Mouse (Mus musculus) MEL (cell line): ENCODE data around the gene Faf1. TPM values are rescaled to one million over a fixed set of nuclear protein-coding genes. Genes with fewer than 3 reads are reported as not detected.

Experiments
- DNase-seq: peaks from one replicate; pipeline ENCODE4 v3.0.0; 2011; ENCODE audit warnings: low read depth, low spot score
- H3K27ac ChIP-seq: 2 replicates; pipeline ENCODE4 v1.5.1; 2012; ENCODE audit warnings: low read depth, mild to moderate bottlenecking, control low read depth, low read length, moderate library complexity; ENCODE audit not compliant: control insufficient read depth
- H3K27me3 ChIP-seq, 2 experiments: fragments of 150-350 bp in 1 of 2; sonication (generic) in 1 of 2; 2 replicates each; pipeline ENCODE4 v1.6.1; 2012; ENCODE audit warnings: low read length in 2 of 2, mild to moderate bottlenecking in 2 of 2, improper control_type of control experiment in 1 of 2, moderate library complexity in 1 of 2; ENCODE audit not compliant: insufficient read depth in 2 of 2, control insufficient read depth in 1 of 2
- H3K36me3 ChIP-seq, 2 experiments: 2 replicates each; pipeline ENCODE4 v1.6.1; 2012 to 2014; ENCODE audit warnings: low read length in 2 of 2, improper control_type of control experiment in 1 of 2, inconsistent platforms in 1 of 2, mild to moderate bottlenecking in 1 of 2; ENCODE audit not compliant: insufficient read depth in 2 of 2, control insufficient read depth in 1 of 2
- H3K4me1 ChIP-seq, 2 experiments: fragments of 150-350 bp in 1 of 2; sonication (generic) in 1 of 2; 2 replicates each; pipeline ENCODE4 v1.6.1; 2012; ENCODE audit warnings: low read length in 2 of 2, improper control_type of control experiment in 1 of 2, mild to moderate bottlenecking in 1 of 2; ENCODE audit not compliant: insufficient read depth in 2 of 2, control insufficient read depth in 1 of 2
- H3K4me3 ChIP-seq, 2 experiments: fragments of 150-350 bp in 1 of 2; sonication (generic) in 1 of 2; 2 replicates each; pipeline ENCODE4 v1.5.1; 2012; ENCODE audit warnings: low read depth in 2 of 2, low read length in 2 of 2, mild to moderate bottlenecking in 2 of 2, moderate library complexity in 2 of 2, control low read depth in 1 of 2, improper control_type of control experiment in 1 of 2; ENCODE audit not compliant: control insufficient read depth in 1 of 2, insufficient read depth in 1 of 2
- H3K79me2 ChIP-seq: 2 replicates; pipeline ENCODE4 v1.6.1; 2012; ENCODE audit warnings: mild to moderate bottlenecking, low read length, moderate library complexity; ENCODE audit not compliant: control insufficient read depth, poor library complexity, insufficient read depth
- H3K9ac ChIP-seq: 2 replicates; pipeline ENCODE4 v1.6.1; 2012; ENCODE audit warnings: low read depth, mild to moderate bottlenecking, control low read depth, low read length, moderate library complexity; ENCODE audit not compliant: control insufficient read depth, poor library complexity, severe bottlenecking
- H3K9me3 ChIP-seq: fragments of 150-350 bp; sonication (generic); replicated peaks from 2 replicates; pipeline ENCODE4 v1.6.1; 2012; ENCODE audit warnings: mild to moderate bottlenecking, low read length, improper control_type of control experiment, moderate library complexity; ENCODE audit not compliant: insufficient read depth
- BHLHE40 ChIP-seq: IDR thresholded peaks from 2 replicates; pipeline ENCODE4 v1.6.1; 2012; ENCODE audit warnings: low read depth, mild to moderate bottlenecking, inconsistent platforms, low read length, improper control_type of control experiment, borderline replicate concordance
- CHD1 ChIP-seq: IDR thresholded peaks from 2 replicates; pipeline ENCODE4 v1.6.1; 2012; ENCODE audit warnings: low read depth, mild to moderate bottlenecking, inconsistent platforms, low read length, improper control_type of control experiment
- CTCF ChIP-seq, 3 experiments: IDR thresholded peaks in 2 of 3; conservative IDR thresholded peaks in 1 of 3; 2 replicates each; pipeline ENCODE4 v1.5.1; 2011 to 2012; ENCODE audit warnings: low read length in 3 of 3, low read depth in 2 of 3, mild to moderate bottlenecking in 2 of 3, improper control_type of control experiment in 1 of 3, inconsistent platforms in 1 of 3, mixed read lengths in 1 of 3, moderate library complexity in 1 of 3; ENCODE audit not compliant: control insufficient read depth in 1 of 3, insufficient read depth in 1 of 3, poor library complexity in 1 of 3, severe bottlenecking in 1 of 3
- ELF1 ChIP-seq: IDR thresholded peaks from 2 replicates; pipeline ENCODE4 v1.6.1; 2014; ENCODE audit warnings: low read depth, mild to moderate bottlenecking, inconsistent platforms, low read length, improper control_type of control experiment, moderate library complexity
- EP300 ChIP-seq, 2 experiments: IDR thresholded peaks; 2 replicates each; pipeline ENCODE4 v1.6.1; 2011; ENCODE audit warnings: improper control_type of control experiment in 2 of 2, low read length in 2 of 2, low read depth in 1 of 2, mild to moderate bottlenecking in 1 of 2
- ETS1 ChIP-seq: IDR thresholded peaks from 2 replicates; pipeline ENCODE4 v1.6.1; 2012; ENCODE audit warnings: low read depth, mild to moderate bottlenecking, inconsistent platforms, low read length, improper control_type of control experiment, moderate library complexity
- GABPA ChIP-seq: IDR thresholded peaks from 2 replicates; pipeline ENCODE4 v1.6.1; 2012; ENCODE audit warnings: low read depth, mild to moderate bottlenecking, inconsistent platforms, low read length, improper control_type of control experiment, moderate library complexity
- GATA1 ChIP-seq: IDR thresholded peaks from 2 replicates; pipeline ENCODE4 v1.6.1; 2011; ENCODE audit warnings: low read depth, low read length, improper control_type of control experiment
- HCFC1 ChIP-seq: IDR thresholded peaks from 2 replicates; pipeline ENCODE4 v1.6.1; 2012; ENCODE audit warnings: low read depth, mild to moderate bottlenecking, inconsistent platforms, low read length, improper control_type of control experiment, moderate library complexity
- JUND ChIP-seq: IDR thresholded peaks from 2 replicates; pipeline ENCODE4 v1.6.1; 2011; ENCODE audit warnings: low read depth, mild to moderate bottlenecking, improper control_type of control experiment, low read length
- KAT2A ChIP-seq: conservative IDR thresholded peaks from 2 replicates; pipeline ENCODE4 v1.6.1; 2012; ENCODE audit warnings: low read depth, low read length, improper control_type of control experiment, inconsistent platforms
- MAX ChIP-seq: IDR thresholded peaks from 2 replicates; pipeline ENCODE4 v1.6.1; 2011; ENCODE audit warnings: low read length, improper control_type of control experiment
- MAZ ChIP-seq: IDR thresholded peaks from 2 replicates; pipeline ENCODE4 v1.6.1; 2012; ENCODE audit warnings: low read depth, mild to moderate bottlenecking, inconsistent platforms, low read length, improper control_type of control experiment
- MEF2A ChIP-seq: IDR thresholded peaks from 2 replicates; pipeline ENCODE4 v1.6.1; 2014; ENCODE audit warnings: low read depth, mild to moderate bottlenecking, inconsistent platforms, low read length, improper control_type of control experiment; ENCODE audit not compliant: poor library complexity, insufficient replicate concordance, severe bottlenecking; ENCODE audit errors: extremely low read depth
- MXI1 ChIP-seq: IDR thresholded peaks from 2 replicates; pipeline ENCODE4 v1.6.1; 2011; ENCODE audit warnings: mild to moderate bottlenecking, low read depth, low read length, improper control_type of control experiment
- MYB ChIP-seq: IDR thresholded peaks from 2 replicates; pipeline ENCODE4 v1.6.1; 2011; ENCODE audit warnings: mild to moderate bottlenecking, low read depth, low read length, improper control_type of control experiment
- MYC ChIP-seq: IDR thresholded peaks from 2 replicates; pipeline ENCODE4 v1.6.1; 2011; ENCODE audit warnings: low read depth, mild to moderate bottlenecking, low read length, improper control_type of control experiment, moderate library complexity
- NELFE ChIP-seq: IDR thresholded peaks from 2 replicates; pipeline ENCODE4 v1.6.1; 2011; ENCODE audit warnings: low read depth, low read length, improper control_type of control experiment
- NRF1 ChIP-seq: IDR thresholded peaks from 2 replicates; pipeline ENCODE4 v1.6.1; 2014; ENCODE audit warnings: low read depth, mild to moderate bottlenecking, inconsistent platforms, low read length, improper control_type of control experiment, moderate library complexity; ENCODE audit not compliant: poor library complexity, insufficient read depth, severe bottlenecking
- POLR2A ChIP-seq, 2 experiments: IDR thresholded peaks; 2 replicates each; pipeline ENCODE4 v1.6.1; 2011 to 2012; ENCODE audit warnings: low read length in 2 of 2, mild to moderate bottlenecking in 2 of 2, control low read depth in 1 of 2, improper control_type of control experiment in 1 of 2, low read depth in 1 of 2, moderate library complexity in 1 of 2; ENCODE audit not compliant: control insufficient read depth in 1 of 2, insufficient read depth in 1 of 2, poor library complexity in 1 of 2
- RAD21 ChIP-seq: IDR thresholded peaks from 2 replicates; pipeline ENCODE4 v1.6.1; 2011; ENCODE audit warnings: mild to moderate bottlenecking, low read depth, low read length, improper control_type of control experiment
- RCOR1 ChIP-seq: IDR thresholded peaks from 2 replicates; pipeline ENCODE4 v1.6.1; 2012; ENCODE audit warnings: low read depth, mild to moderate bottlenecking, inconsistent platforms, low read length, improper control_type of control experiment
- SIN3A ChIP-seq: IDR thresholded peaks from 2 replicates; pipeline ENCODE4 v1.6.1; 2012; ENCODE audit warnings: low read length, improper control_type of control experiment, inconsistent platforms
- SMC3 ChIP-seq: IDR thresholded peaks from 2 replicates; pipeline ENCODE4 v1.6.1; 2011; ENCODE audit warnings: low read depth, low read length, improper control_type of control experiment
- TAL1 ChIP-seq: IDR thresholded peaks from 2 replicates; pipeline ENCODE4 v1.6.1; 2012; ENCODE audit warnings: mild to moderate bottlenecking, inconsistent platforms, low read length, moderate library complexity, mixed read lengths
- TBP ChIP-seq: IDR thresholded peaks from 2 replicates; pipeline ENCODE4 v1.8.0; 2011; ENCODE audit warnings: low read depth, low read length, improper control_type of control experiment
- TCF12 ChIP-seq: IDR thresholded peaks from 2 replicates; pipeline ENCODE4 v1.6.1; 2014; ENCODE audit warnings: low read depth, mild to moderate bottlenecking, inconsistent platforms, low read length, improper control_type of control experiment, moderate library complexity
- USF1 ChIP-seq: IDR thresholded peaks from 2 replicates; pipeline ENCODE4 v1.6.1; 2014; ENCODE audit warnings: low read depth, mild to moderate bottlenecking, inconsistent platforms, low read length, improper control_type of control experiment, moderate library complexity
- ZKSCAN1 ChIP-seq: IDR thresholded peaks from 2 replicates; pipeline ENCODE4 v1.6.1; 2012; ENCODE audit warnings: low read depth, mild to moderate bottlenecking, inconsistent platforms, low read length, improper control_type of control experiment, moderate library complexity
- ZMIZ1 ChIP-seq: IDR thresholded peaks from 2 replicates; pipeline ENCODE4 v1.6.1; 2012; ENCODE audit warnings: low read depth, mild to moderate bottlenecking, inconsistent platforms, low read length, improper control_type of control experiment, moderate library complexity
- ZNF384 ChIP-seq: IDR thresholded peaks from 2 replicates; pipeline ENCODE4 v1.6.1; 2012; ENCODE audit warnings: low read depth, mild to moderate bottlenecking, inconsistent platforms, low read length, improper control_type of control experiment
- polyA plus RNA-seq, 2 experiments: library from polyadenylated mRNA; stranded (reverse) in 1 of 2; unstranded in 1 of 2; fragments of >175 nt in 1 of 2; fragments of >200 nt in 1 of 2; gene quantifications; 2 replicates each; pipeline versions ENCODE4 v1.2.1 to v1.2.4; 2012; ENCODE audit warnings: low replicate concordance in 2 of 2, low read depth in 1 of 2; ENCODE audit not compliant: insufficient read length in 2 of 2, insufficient read depth in 1 of 2, missing spikeins in 1 of 2
- total RNA-seq: library from RNA; depleted of rRNA; stranded (reverse); fragments of 300-350 nt; gene quantifications from 2 replicates; pipeline ENCODE4 v1.2.3, GENCODE M21; 2012

Faf1 gene
- total and polyA plus RNA-seq, 3 experiments, result 36.5 to 37.6 TPM; not detected in 1

GRCm38 (mm10) chr4:109930445-109930844, 254.1 kb downstream of the Faf1 start:
- Histone ChIP-seq H3K79me2 (no peaks in the 10 kb centered on the region), H3K9ac (no peak overlapping the region), H3K4me1 (no peaks in the 10 kb centered on the region), H3K36me3 (peaks cover 0 to 9% of the 10 kb centered on the region in 2 experiments; a peak in 2 of 4 replicates)
- TF ChIP-seq MEF2A (no peak), USF1 (peak; percentile 24; the same call in 1 of the 2 replicates), BHLHE40 (no peak), CHD1 (no peak), ETS1 (no peak), TAL1 (no peak), ZMIZ1 (no peak), KAT2A (no peak), GABPA (no peak), EP300 (IDR thresholded peaks at IDR 0.05; ENCODE audit: low read depth in 1 of 2, low read length in 2 of 2) (no peak), MXI1 (no peak), NELFE (no peak), MYB (no peak), TCF12 (no peak), SMC3 (peak; percentile 54; the same call in 1 of the 2 replicates), MAZ (no peak), CTCF (IDR thresholded peaks at IDR 0.05 in 2 of 3, conservative IDR thresholded peaks at IDR 0.05 in 1 of 3; ENCODE audit: control insufficient read depth in 1 of 3, insufficient read depth in 1 of 3, low read depth in 2 of 3, low read length in 3 of 3, poor library complexity in 1 of 3, severe bottlenecking in 1 of 3) (peak; percentile 61), RCOR1 (no peak), ELF1 (no peak), ZNF384 (peak; percentile 74), GATA1 (no peak), TBP (no peak), POLR2A (IDR thresholded peaks at IDR 0.05; ENCODE audit: control insufficient read depth in 1 of 2, insufficient read depth in 1 of 2, low read depth in 1 of 2, low read length in 2 of 2, poor library complexity in 1 of 2) (no peak), NRF1 (no peak), HCFC1 (no peak), JUND (no peak), MAX (no peak), MYC (no peak), RAD21 (peak; percentile 41), SIN3A (no peak), ZKSCAN1 (no peak)
- TF ChIP-seq, all 39 proteins: peak for 5
- no peaks in the 10 kb centered on the region for H3K27me3 ChIP-seq
- no peaks in the 10 kb centered on the region for H3K9me3 ChIP-seq
- no peak overlapping the region for H3K27ac ChIP-seq
- DNase-seq, result peak; percentile 62
- H3K4me3 ChIP-seq, result no peak overlapping the region
